Mouse (Mus musculus): ENCODE results near the gene Gm20388.

GRCm38 (mm10) chr8:123105553-123106326 lies 3195.1 kb downstream of the Gm20388 start:
- no peak for TF ChIP-seq CTCF (IDR thresholded peaks at IDR 0.05; ENCODE audit: borderline replicate concordance, extremely low read depth, insufficient read depth, insufficient read length)
- no peak for TF ChIP-seq POLR2A (IDR thresholded peaks at IDR 0.05; ENCODE audit: borderline replicate concordance, extremely low read depth, insufficient read depth, insufficient read length, poor library complexity, severe bottlenecking)

Data from brain, embryonic 14.5 days (tissue).